Mouse (Mus musculus) layer of hippocampus, adult 11-12 months (tissue): ENCODE data around the gene Pola2.
A peak's percentile ranks its signal among the peaks of the same experiment; 100 is the strongest.

Experiments used
- DNase-seq: peaks from one replicate; pipeline ENCODE4 v3.0.0; 2022; ENCODE audit warnings: low spot score

Pola2 gene

DNA sequence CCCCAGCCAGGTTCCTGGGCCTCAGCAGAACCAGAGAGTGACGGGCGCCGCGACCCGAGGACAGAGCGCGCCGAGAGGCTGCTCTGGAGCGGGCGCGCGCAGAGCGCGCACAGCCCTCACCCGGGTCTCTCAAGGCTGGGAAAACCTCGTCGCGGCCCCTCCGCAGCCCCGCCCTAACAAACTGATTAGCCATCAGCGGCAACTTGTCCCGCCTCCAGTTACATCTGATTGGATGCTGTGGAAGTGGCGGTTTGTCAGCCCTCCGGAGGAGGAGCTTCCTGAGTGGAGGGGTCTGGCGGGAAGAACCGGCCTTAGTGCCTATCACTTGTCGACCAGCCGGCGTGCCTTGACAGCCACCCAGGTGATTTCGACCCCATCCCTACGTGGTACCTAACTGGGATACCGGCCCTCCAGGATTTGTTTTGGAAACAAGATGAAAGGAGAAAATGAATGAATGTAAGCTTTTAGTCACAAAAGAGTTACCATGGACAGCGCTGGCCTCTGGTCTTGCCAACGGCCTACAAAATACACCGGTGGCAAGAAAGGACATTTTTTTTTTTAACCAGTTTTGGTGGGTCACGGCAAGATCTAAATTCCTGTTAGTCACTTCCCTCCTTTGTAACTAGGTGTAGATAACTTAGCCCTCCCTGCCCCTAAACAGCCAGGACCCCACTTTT lies 69.9 kb downstream of the Pola2 start, which contains the start of gene Tigd3:
Gene Tigd3 (minus strand): TSS at position 148 of the 677 bp plus-strand sequence.
- peak; percentile 94 for DNase-seq

DNA sequence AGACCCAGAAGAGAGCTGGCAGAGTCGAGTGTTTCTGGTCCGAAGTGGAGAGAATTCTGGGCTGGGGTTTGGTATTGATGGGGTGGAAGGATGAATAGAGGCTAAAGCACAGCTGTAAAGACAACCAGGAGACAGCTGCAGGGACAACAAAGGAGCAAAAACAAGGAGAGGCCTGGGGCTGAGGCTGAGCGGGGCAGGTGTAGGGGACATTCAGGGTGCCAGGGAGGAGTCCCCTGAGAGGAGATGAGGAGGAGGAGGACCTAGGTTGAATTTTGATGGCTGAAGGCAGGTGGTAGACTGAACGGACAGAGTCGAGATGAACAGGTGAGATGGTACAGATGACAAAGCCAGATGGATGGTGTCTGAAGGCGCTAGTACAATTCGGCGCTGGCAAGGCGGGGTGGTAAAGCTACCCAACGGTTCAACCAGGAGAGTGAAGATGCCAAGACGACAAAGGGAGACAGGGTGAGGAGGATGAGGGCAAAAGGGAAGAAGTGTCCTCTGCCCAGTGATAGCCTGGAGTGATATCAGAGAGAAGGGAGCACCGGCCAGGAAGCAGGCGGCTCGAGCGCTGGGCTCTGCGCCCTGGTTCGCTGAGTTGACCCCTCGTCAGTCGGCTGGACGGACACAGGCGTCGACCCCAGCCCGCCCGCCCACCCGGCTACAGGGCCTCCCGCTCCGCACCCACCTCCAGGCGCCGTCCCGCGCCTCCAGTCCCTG lies 70.6 kb downstream of the Pola2 start:
- no peak for DNase-seq

DNA sequence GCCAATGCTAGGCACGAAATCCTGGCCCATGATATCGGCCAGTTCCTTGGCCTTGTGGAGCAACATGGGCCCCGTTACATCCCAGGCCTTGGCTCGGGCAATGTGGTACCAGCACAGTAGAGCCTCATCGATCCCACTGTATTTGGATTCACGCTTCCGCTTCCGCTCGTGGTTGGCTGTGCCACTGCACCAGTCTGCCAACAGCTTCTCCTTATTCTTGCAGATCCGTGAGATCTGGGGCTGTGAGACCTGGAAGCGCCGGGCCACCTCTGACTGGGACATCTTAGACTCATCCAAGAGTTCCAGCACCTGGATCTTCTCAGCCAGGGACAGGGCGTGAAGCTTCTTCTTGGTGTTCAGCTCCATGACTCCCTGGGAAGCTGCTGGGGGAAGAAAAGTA lies 71.3 kb downstream of the Pola2 start:
- DNase-seq, result no peak

DNA sequence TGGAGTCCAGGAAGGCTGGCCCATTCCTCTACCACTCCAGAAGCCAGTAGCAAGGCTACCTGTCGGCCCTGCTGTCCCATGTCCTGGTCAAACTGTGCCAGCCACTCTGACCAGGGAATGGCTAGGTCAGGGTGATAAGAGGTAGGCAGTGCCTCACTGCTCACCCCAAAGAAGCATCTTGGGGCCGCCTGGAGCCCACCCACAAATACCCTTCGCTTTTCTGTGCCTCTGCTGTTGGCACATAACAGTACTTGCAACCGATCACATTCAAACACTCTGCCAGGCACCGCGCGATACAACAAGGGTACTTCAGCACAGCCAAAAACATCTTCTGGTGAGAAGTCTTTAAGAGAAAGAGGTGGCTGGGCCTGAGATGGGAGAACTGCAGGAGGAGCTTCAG lies 71.7 kb downstream of the Pola2 start:
- DNase-seq, result no peak

DNA sequence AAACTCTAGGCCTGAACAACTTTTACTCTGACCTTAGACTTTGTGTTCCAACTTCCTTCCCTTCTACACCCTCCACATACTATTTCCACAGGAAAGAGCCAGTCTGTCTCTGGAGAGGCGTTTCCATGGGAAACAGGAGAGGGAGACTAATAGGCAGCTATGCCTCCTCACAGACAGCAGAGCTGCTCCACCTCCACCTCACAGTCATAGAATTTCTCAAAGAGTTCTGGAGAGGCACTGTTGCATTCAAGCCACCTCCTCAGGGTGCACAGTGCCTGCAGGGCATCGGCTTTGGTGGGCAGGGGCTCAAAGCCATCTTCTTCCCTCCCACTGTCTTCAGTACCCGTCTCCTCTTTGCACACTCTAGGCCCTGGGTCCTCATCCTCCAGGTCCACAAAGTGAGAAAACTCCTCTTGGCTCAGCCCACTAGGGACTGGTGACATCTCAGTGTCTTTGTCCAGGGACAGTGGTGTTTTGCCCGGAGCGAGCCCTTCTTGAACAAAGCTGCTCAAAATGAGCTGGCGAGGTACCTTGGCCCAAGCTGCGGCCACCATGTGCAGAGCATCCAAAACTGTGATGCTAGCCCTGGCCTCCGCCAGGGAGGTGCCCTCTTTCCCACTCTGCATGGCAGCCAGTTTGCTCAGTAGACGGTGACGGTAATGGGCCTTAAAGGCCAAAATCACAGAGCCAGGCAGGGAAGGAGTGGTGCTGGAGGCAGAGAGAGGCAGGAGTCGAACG lies 72.3 kb downstream of the Pola2 start:
- DNase-seq, result no peak
